Mouse (Mus musculus): Measurements from ENCODE around the gene Zpbp.

- TF ChIP-seq MYOG (IDR thresholded peaks at IDR 0.05; ENCODE audit: control insufficient read depth in 1 of 3, insufficient read depth in 1 of 3, insufficient read length in 2 of 3, low read depth in 2 of 3) (no peak), POLR2A (IDR thresholded peaks at IDR 0.05; ENCODE audit: insufficient read length, low read depth) (no peak), POLR2AphosphoS2 (IDR thresholded peaks at IDR 0.05; ENCODE audit: insufficient read length, low read depth) (no peak), MAX (IDR thresholded peaks at IDR 0.05; ENCODE audit: low read depth) (no peak), TCF3 (IDR thresholded peaks at IDR 0.05; ENCODE audit: insufficient read length, low read depth) (no peak), E2F4 (IDR thresholded peaks at IDR 0.05; ENCODE audit: insufficient read depth) (no peak), SRF (IDR thresholded peaks at IDR 0.05; ENCODE audit: control insufficient read depth, insufficient read length, low read depth) (no peak), TCF12 (IDR thresholded peaks at IDR 0.05; ENCODE audit: insufficient read depth, poor library complexity, severe bottlenecking) (no peak), USF1 (IDR thresholded peaks at IDR 0.05; ENCODE audit: low read depth) (no peak), REST (IDR thresholded peaks at IDR 0.05; ENCODE audit: insufficient read depth, insufficient read length) (no peak)
Measured at GRCm38 (mm10) chr11:11468924-11469323, 6.7 kb upstream of the Zpbp start.
